Mouse (Mus musculus): ENCODE data around the gene Trim50. TPM values are rescaled to one million over a fixed set of nuclear protein-coding genes. Genes with fewer than 3 reads are reported as not detected.

The Trim50 gene
- total and polyA plus RNA-seq, 2 experiments from 2014 or later, result not detected

DNA sequence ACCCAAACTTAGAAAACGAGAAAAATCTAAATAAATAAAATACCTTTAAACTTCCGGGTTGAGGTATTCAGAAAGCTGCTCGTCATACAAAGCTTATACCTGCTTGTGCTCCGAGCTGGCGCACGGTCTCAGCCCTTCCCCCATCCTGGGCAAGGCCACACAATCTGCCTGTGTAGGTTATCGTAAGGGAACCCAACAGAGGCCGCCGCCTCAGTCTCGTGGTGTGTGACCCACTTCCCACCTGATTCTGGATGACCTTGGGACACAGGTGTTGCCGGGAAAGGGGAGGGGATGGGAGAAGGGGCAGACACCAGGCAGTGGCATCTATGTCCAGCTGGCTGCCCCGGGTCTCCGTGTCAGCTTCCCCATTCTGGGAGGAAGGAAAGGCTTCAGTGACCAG is 1.5 kb upstream of the Trim50 start:
- Histone ChIP-seq H3K9me3 (ENCODE audit: low read length) (no peaks in the 10 kb centered on the region), H3K36me3 (ENCODE audit: insufficient read depth) (no peaks in the 10 kb centered on the region), H3K9ac (no peak overlapping the region), H3K27me3 (ENCODE audit: insufficient read depth, low read length) (no peaks in the 10 kb centered on the region), H3K4me2 (ENCODE audit: low read depth) (no peak overlapping the region), H3K4me1 (ENCODE audit: insufficient read depth) (no peaks in the 10 kb centered on the region), H3K4me3 (ENCODE audit: low read depth, low read length) (no peak overlapping the region), H3K27ac (ENCODE audit: low read depth, low read length) (no peak overlapping the region)
- no peak for TF ChIP-seq CTCF (IDR thresholded peaks at IDR 0.05; ENCODE audit: low read depth)
- DNase-seq (no peak), ATAC-seq (no peak)
- 85% methylated on average over 13 of the region's 13 CpGs for WGBS

DNA sequence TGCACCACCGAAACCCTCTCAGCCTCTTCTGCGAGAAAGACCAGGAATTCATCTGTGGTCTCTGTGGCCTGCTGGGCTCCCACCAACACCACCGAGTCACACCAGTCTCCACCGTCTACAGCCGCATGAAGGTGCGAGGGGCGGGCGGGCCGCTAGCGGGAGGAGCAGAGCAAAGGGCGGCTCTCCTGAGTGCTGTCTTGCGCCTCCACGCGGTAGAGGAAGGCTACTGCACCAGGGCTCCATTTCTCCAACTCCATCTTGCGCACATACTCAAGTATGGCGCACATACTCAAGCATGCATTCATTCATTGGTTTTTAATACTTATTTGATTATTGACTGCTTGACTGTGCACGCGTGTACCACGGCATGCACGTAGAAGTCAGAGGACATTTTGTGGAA is 469 bp downstream of the Trim50 start:
- no peaks in the 10 kb centered on the region for H3K27me3 ChIP-seq (ENCODE audit: insufficient read depth, low read length)
- no peak overlapping the region for H3K27ac ChIP-seq (ENCODE audit: low read depth, low read length)
- peak; percentile 36 for TF ChIP-seq CTCF (IDR thresholded peaks at IDR 0.05; ENCODE audit: low read depth)
- DNase-seq (no peak), ATAC-seq (no peak)
- H3K4me3 ChIP-seq (ENCODE audit: low read depth, low read length), result no peak overlapping the region
- H3K4me2 ChIP-seq (ENCODE audit: low read depth), result no peak overlapping the region
- WGBS, result 17% methylated on average over 20 of the region's 20 CpGs
- no peaks in the 10 kb centered on the region for H3K36me3 ChIP-seq (ENCODE audit: insufficient read depth)
- no peaks in the 10 kb centered on the region for H3K9me3 ChIP-seq (ENCODE audit: low read length)
- no peaks in the 10 kb centered on the region for H3K4me1 ChIP-seq (ENCODE audit: insufficient read depth)
- H3K9ac ChIP-seq, result no peak overlapping the region

DNA sequence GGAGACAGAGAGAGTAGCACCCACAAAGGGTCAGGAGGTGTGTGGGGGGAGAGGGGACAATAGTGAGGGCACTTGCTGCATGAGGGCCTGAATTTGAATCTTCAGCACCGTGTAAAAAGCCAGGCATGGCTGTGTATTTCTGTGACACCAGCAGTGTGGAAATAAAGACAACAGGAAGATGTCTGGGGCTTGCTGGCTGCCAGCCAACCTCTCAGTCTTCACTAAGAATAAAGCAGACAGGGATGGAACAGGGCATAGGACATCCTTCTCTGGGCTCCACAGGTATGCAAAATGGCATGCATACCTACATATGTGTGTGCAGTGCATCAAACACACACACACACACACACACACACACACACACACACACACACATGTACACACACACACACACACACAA is 3.0 kb downstream of the Trim50 start:
- H3K27me3 ChIP-seq (ENCODE audit: insufficient read depth, low read length), result no peaks in the 10 kb centered on the region
- H3K4me1 ChIP-seq (ENCODE audit: insufficient read depth), result no peaks in the 10 kb centered on the region
- no peak overlapping the region for H3K4me3 ChIP-seq (ENCODE audit: low read depth, low read length)
- no peak overlapping the region for H3K27ac ChIP-seq (ENCODE audit: low read depth, low read length)
- H3K4me2 ChIP-seq (ENCODE audit: low read depth), result no peak overlapping the region
- H3K9ac ChIP-seq, result no peak overlapping the region
- DNase-seq (no peak), ATAC-seq (no peak)
- no peaks in the 10 kb centered on the region for H3K36me3 ChIP-seq (ENCODE audit: insufficient read depth)
- H3K9me3 ChIP-seq (ENCODE audit: low read length), result no peaks in the 10 kb centered on the region
- 18% methylated on average over 1 of the region's 1 CpGs for WGBS
- TF ChIP-seq CTCF (IDR thresholded peaks at IDR 0.05; ENCODE audit: low read depth), result no peak

DNA sequence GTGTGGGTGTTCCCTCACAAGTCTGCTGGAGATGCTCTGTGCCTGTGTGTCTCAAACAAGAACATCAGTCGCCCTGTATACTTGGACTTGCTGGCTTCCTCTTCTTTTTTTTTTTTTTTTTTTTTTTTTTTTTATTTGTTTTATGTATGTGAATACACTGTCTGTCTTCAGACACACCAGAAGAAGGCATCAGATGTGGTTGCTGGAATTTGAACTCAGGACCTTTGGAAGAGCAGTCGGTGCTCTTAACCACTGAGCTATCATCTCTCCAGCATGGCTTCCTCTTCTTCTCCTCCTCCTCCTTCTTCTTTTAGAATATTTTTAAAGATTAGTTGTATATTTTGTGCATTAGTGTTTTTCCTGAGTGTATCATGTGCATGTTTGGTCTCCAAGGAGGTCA is 4.5 kb downstream of the Trim50 start:
- H3K4me2 ChIP-seq (ENCODE audit: low read depth), result no peak overlapping the region
- no peak overlapping the region for H3K9ac ChIP-seq
- H3K36me3 ChIP-seq (ENCODE audit: insufficient read depth), result no peaks in the 10 kb centered on the region
- no peaks in the 10 kb centered on the region for H3K27me3 ChIP-seq (ENCODE audit: insufficient read depth, low read length)
- H3K4me1 ChIP-seq (ENCODE audit: insufficient read depth), result no peaks in the 10 kb centered on the region
- no peaks in the 10 kb centered on the region for H3K9me3 ChIP-seq (ENCODE audit: low read length)
- H3K27ac ChIP-seq (ENCODE audit: low read depth, low read length), result no peak overlapping the region
- H3K4me3 ChIP-seq (ENCODE audit: low read depth, low read length), result no peak overlapping the region
- WGBS, result 80% methylated on average over 2 of the region's 2 CpGs
- ATAC-seq, result no peak
- no peak for DNase-seq
- TF ChIP-seq CTCF (IDR thresholded peaks at IDR 0.05; ENCODE audit: low read depth), result no peak

DNA sequence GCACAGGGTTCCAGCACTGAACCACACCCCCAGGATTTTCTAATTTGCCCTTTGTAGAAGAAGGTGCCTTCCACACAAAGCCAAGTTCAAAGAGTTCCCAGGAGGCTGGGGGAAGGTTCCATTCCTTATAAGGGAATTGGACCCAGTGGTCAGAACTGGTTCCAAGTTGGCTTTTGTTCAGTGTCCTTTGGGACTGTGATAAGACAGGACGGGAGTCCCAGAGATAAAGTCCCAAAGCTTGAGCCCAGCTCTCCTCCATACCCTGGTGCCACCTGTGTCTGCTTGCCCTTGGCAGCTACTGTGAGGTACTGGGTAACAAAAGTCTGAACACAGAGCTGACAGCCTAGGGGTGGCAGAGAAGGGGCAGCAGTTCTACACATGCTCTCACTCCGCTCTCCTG is 6.7 kb downstream of the Trim50 start:
- Histone ChIP-seq H3K4me3 (ENCODE audit: low read depth, low read length) (no peak overlapping the region), H3K4me2 (ENCODE audit: low read depth) (no peak overlapping the region), H3K27me3 (ENCODE audit: insufficient read depth, low read length) (no peaks in the 10 kb centered on the region), H3K9ac (no peak overlapping the region), H3K4me1 (ENCODE audit: insufficient read depth) (no peaks in the 10 kb centered on the region), H3K9me3 (ENCODE audit: low read length) (no peaks in the 10 kb centered on the region), H3K27ac (ENCODE audit: low read depth, low read length) (no peak overlapping the region), H3K36me3 (ENCODE audit: insufficient read depth) (no peaks in the 10 kb centered on the region)
- no peak for TF ChIP-seq CTCF (IDR thresholded peaks at IDR 0.05; ENCODE audit: low read depth)
- DNase-seq, result no peak
- 92% methylated on average over 2 of the region's 2 CpGs for WGBS
- ATAC-seq, result no peak

DNA sequence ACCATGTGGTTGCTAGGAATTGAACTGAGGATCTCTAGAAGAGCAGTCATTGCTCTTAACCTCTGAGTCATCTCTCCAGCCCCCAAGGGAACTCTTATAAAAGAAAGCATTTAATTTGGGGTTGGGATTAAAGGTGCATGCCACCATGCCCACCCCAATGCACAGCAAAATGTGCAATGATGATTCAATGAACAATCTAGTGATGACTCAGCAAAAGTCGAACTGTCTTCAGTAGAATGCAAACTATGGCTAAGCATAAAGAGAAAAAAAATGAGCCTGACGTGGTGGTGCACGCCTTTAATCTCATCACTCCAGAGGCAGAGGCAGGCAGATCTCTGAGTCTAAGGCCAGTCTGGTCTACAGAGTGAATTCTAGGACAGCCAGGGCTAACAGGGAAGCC is 9.5 kb downstream of the Trim50 start:
- DNase-seq (no peak), ATAC-seq (no peak)
- H3K36me3 ChIP-seq (ENCODE audit: insufficient read depth), result no peaks in the 10 kb centered on the region
- no peak overlapping the region for H3K4me3 ChIP-seq (ENCODE audit: low read depth, low read length)
- no peak overlapping the region for H3K27ac ChIP-seq (ENCODE audit: low read depth, low read length)
- H3K9ac ChIP-seq, result no peak overlapping the region
- H3K4me1 ChIP-seq (ENCODE audit: insufficient read depth), result no peaks in the 10 kb centered on the region
- 85% methylated on average over 3 of the region's 3 CpGs for WGBS
- TF ChIP-seq CTCF (IDR thresholded peaks at IDR 0.05; ENCODE audit: low read depth), result no peak
- no peak overlapping the region for H3K4me2 ChIP-seq (ENCODE audit: low read depth)
- H3K27me3 ChIP-seq (ENCODE audit: insufficient read depth, low read length), result no peaks in the 10 kb centered on the region
- no peaks in the 10 kb centered on the region for H3K9me3 ChIP-seq (ENCODE audit: low read length)

DNA sequence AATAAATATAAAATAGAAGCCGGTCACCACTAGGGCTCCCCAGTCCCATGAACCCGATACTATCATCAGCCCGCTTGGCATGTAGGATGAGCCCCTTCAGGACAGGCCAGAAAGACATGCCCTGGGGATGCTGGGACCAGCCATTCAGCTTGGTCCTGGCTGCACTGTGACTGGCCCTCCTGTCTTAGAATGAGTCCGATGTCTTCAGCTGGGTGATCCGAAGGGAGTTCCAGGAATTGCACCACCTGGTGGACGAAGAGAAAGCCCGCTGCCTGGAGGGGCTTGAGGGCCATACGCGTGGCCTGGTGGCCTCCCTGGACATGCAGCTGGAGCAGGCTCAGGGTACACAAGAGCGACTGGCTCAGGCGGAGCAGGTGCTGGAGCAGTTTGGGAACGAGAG is 10.4 kb downstream of the Trim50 start:
- DNase-seq, result no peak
- Histone ChIP-seq H3K27ac (ENCODE audit: low read depth, low read length) (no peak overlapping the region), H3K9ac (no peak overlapping the region), H3K9me3 (ENCODE audit: low read length) (no peaks in the 10 kb centered on the region), H3K4me3 (ENCODE audit: low read depth, low read length) (no peak overlapping the region), H3K36me3 (ENCODE audit: insufficient read depth) (no peaks in the 10 kb centered on the region), H3K27me3 (ENCODE audit: insufficient read depth, low read length) (no peaks in the 10 kb centered on the region), H3K4me2 (ENCODE audit: low read depth) (no peak overlapping the region), H3K4me1 (ENCODE audit: insufficient read depth) (no peaks in the 10 kb centered on the region)
- no peak for ATAC-seq
- 27% methylated on average over 12 of the region's 12 CpGs for WGBS
- peak; percentile 62 for TF ChIP-seq CTCF (IDR thresholded peaks at IDR 0.05; ENCODE audit: low read depth)

DNA sequence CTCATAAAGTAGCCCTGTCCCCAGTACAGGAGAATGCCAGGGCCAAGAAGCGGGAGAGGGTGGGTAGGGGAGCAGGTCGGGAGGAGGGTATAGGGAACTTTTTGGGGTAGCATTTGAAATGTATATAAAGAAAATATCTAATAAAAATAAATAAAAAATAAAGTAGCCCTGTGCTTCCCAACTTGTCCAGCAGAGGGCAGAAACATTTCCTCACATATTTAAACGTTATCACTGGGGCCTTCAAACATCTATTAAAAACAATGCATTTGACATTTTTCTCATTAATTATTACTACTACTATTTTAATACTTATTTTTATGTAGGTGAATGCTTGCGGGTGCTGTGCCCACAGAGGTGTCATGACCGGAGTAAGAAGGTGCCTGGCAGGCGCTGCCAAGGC is 14.7 kb downstream of the Trim50 start:
- H3K4me3 ChIP-seq (ENCODE audit: low read depth, low read length), result no peak overlapping the region
- H3K36me3 ChIP-seq (ENCODE audit: insufficient read depth), result peaks cover 10% of the 10 kb centered on the region
- 56% methylated on average over 6 of the region's 6 CpGs for WGBS
- peaks cover 2% of the 10 kb centered on the region; the same call in 1 of the 2 replicates for H3K4me1 ChIP-seq (ENCODE audit: insufficient read depth)
- peak; percentile 58 for TF ChIP-seq CTCF (IDR thresholded peaks at IDR 0.05; ENCODE audit: low read depth)
- no peak overlapping the region for H3K4me2 ChIP-seq (ENCODE audit: low read depth)
- no peak overlapping the region for H3K9ac ChIP-seq
- no peaks in the 10 kb centered on the region for H3K27me3 ChIP-seq (ENCODE audit: insufficient read depth, low read length)
- H3K27ac ChIP-seq (ENCODE audit: low read depth, low read length), result no peak overlapping the region
- H3K9me3 ChIP-seq (ENCODE audit: low read length), result no peaks in the 10 kb centered on the region
- ATAC-seq (no peak), DNase-seq (no peak)
